Mouse (Mus musculus): ENCODE measurements at regions not wholly inside any gene's neighbourhood (a gene's known extent, or its start where the extent isn't known, plus 50 kb on each side); places are given as distances from the start of the nearest gene placed in this dataset.

DNA sequence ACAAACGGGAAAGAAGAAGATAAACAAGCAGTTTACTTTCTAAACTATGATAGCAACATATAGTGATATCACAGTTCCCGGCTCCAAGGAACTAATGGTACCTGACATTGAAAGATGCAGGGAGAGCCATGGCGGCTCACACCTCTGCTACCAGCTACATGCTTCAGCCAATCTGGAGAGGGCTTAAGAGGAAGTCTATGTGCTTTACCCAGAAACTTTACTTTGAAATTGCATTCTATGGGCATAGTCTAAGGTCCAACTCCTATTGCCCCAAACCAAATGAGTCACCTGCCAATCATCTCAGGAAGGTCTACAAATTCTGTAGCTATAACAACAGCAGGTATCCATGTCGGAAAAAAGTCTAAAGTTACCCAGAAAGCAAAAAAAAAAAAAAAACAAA, 146.9 kb downstream of the Samd5 start:
- no peak for TF ChIP-seq POLR2A (IDR thresholded peaks at IDR 0.05; ENCODE audit: borderline replicate concordance, extremely low read depth, insufficient read depth, insufficient read length, poor library complexity, severe bottlenecking)
- TF ChIP-seq CTCF (IDR thresholded peaks at IDR 0.05; ENCODE audit: borderline replicate concordance, extremely low read depth, insufficient read depth, insufficient read length): no peak

Data from brain, embryonic 14.5 days (tissue).